Mouse (Mus musculus) E14TG2a.4 (cell line): ENCODE measurements at regions not wholly inside any gene's neighbourhood (a gene's known extent, or its start where the extent isn't known, plus 50 kb on each side); places are given as distances from the start of the nearest gene placed in this dataset.

ENCODE experiments used
- CTCF ChIP-seq: conservative IDR thresholded peaks from 2 replicates; pipeline ENCODE4 v1.5.1; 2014; ENCODE audit warnings: low read length
- POU5F1 ChIP-seq: IDR thresholded peaks from 2 replicates; pipeline ENCODE4 v1.6.1; 2014; ENCODE audit warnings: low read length, borderline replicate concordance

GRCm38 (mm10) chr14:58180724-58181123 is 110.4 kb downstream of the Fgf9 start:
- no peak for TF ChIP-seq CTCF
- TF ChIP-seq POU5F1, result no peak
